Mouse (Mus musculus): ENCODE data around the gene Arrdc2. TPM values are rescaled to one million over a fixed set of nuclear protein-coding genes. Genes with fewer than 3 reads are reported as not detected.

Arrdc2 gene
- polyA plus RNA-seq, 1 experiment from 2014 or later: 2.4 TPM

DNA sequence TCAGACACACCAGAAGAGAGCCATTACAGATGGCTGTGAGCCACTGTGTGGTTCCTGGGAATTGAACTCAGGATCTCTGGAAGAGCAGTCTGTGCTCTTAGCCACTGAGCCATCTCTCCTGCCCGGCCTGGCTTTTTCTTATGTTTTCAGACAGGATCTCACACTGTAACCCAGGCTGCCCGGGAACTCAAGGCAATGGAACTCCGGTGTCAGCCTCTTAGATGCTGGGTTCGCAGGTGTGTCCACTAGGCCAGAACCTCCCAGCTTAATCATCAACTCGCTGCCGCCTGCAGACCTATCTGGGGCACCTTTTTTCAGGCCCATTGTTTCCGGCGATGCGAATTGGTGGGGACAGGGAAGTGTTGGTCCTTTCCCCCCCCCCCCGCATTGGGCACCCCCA lies 1.1 kb upstream of the Arrdc2 start:
- Histone ChIP-seq H3K9ac (ENCODE audit: low read depth, low read length) (no peak overlapping the region), H3K27ac (ENCODE audit: low read depth, low read length) (peak overlapping the region; percentile 76; the same call in 1 of the 2 replicates), H3K4me1 (ENCODE audit: control insufficient read depth, insufficient read depth, low read length) (peaks cover 4% of the 10 kb centered on the region), H3K9me3 (replicated peaks; ENCODE audit: control insufficient read depth, low read length) (no peaks in the 10 kb centered on the region), H3K36me3 (ENCODE audit: control insufficient read depth, insufficient read depth, low read length) (0 out of 2 replicates have a peak, but pooled peaks cover 3% of the 10 kb centered on the region), H3K4me2 (peak overlapping the region; percentile 63; the same call in 1 of the 2 replicates), H3K4me3 (ENCODE audit: low read depth, low read length) (no peak overlapping the region), H3K27me3 (ENCODE audit: control insufficient read depth, insufficient read depth, low read length) (peaks cover 21% of the 10 kb centered on the region)
- 46% methylated on average over 10 of the region's 10 CpGs for WGBS (ENCODE audit: insufficient replicate concordance)
- no peak for ATAC-seq (replicated peaks; ENCODE audit: insufficient number of reproducible peaks, low FRiP score, low TSS enrichment)

DNA sequence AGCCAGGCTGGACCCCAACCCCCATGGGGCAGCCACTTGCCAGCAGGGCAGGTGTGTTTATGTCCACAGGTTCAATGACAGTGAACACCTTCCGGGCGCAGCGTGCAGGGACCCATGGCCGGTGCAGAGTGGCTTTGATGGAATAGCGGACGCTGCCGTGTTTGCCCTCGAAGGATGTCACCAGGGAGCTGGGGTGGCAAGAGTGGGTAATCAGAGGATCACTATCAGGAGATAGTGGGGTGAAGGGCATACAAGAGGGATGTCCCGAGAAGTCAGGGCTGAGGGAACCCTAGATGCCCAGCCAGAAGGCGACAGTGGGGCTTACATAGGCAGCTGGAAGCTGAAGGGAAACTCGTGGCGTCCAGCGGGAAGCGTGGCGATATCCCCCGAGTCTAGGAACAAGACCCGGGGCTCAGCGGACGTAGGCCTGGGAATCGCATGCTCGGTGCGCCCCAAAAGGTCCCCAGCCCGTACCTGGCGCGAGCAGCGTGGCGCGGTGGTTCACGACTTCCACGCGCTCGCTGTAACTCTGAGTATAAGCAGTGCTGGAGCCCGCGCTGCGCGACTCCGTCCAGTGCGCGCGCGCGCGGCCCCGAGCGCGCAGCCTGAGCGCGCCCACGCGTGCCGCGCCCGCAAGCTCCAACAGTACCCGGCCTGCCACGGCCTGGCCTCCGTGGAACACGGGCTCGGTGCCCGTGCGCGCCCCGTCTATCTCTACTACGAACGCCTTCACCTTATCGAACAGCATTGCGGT lies 689 bp downstream of the Arrdc2 start:
- peak overlapping the region; percentile 84 for H3K9ac ChIP-seq (ENCODE audit: low read depth, low read length)
- 2% methylated on average over 66 of the region's 66 CpGs for WGBS (ENCODE audit: insufficient replicate concordance)

DNA sequence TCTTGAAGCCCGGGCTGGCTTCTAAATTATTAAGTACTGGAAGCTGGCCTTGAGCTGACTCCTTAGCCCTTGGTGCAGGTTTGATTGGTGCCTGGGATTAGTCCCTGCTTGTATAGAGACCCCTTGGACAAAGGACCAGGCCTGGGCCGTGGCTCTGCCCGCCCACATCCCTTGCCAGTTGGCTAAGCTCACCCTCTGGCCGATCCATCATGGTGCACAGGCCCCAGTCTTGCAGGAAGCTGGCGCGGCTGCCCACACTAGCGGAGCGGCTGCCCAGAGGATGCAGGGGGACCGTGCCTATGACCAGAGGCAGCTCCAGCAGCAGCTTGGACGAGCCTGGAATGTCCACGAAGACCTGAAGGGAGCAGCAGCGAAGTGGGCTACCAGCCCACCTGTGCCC lies 2.9 kb downstream of the Arrdc2 start:
- peak overlapping the region; percentile 6; the same call in 1 of the 2 replicates for H3K4me2 ChIP-seq
- H3K9ac ChIP-seq (ENCODE audit: low read depth, low read length): no peak overlapping the region
- H3K36me3 ChIP-seq (ENCODE audit: control insufficient read depth, insufficient read depth, low read length): 0 out of 2 replicates have a peak, but pooled peaks cover 3% of the 10 kb centered on the region
- ATAC-seq (replicated peaks; ENCODE audit: insufficient number of reproducible peaks, low FRiP score, low TSS enrichment): no peak
- no peak overlapping the region for H3K27ac ChIP-seq (ENCODE audit: low read depth, low read length)
- H3K4me1 ChIP-seq (ENCODE audit: control insufficient read depth, insufficient read depth, low read length): peaks cover 6% of the 10 kb centered on the region
- H3K9me3 ChIP-seq (replicated peaks; ENCODE audit: control insufficient read depth, low read length): no peaks in the 10 kb centered on the region
- WGBS (ENCODE audit: insufficient replicate concordance): 86% methylated on average over 12 of the region's 12 CpGs
- H3K27me3 ChIP-seq (ENCODE audit: control insufficient read depth, insufficient read depth, low read length): peaks cover 2% of the 10 kb centered on the region
- H3K4me3 ChIP-seq (ENCODE audit: low read depth, low read length): no peak overlapping the region

More for the DNA sequence above, 689 bp downstream of the Arrdc2 start:
- Histone ChIP-seq H3K36me3 (ENCODE audit: control insufficient read depth, insufficient read depth, low read length) (0 out of 2 replicates have a peak, but pooled peaks cover 3% of the 10 kb centered on the region), H3K4me3 (ENCODE audit: low read depth, low read length) (peak overlapping the region; percentile 78), H3K27ac (ENCODE audit: low read depth, low read length) (peak overlapping the region; percentile 91), H3K9me3 (replicated peaks; ENCODE audit: control insufficient read depth, low read length) (no peaks in the 10 kb centered on the region), H3K4me1 (ENCODE audit: control insufficient read depth, insufficient read depth, low read length) (peaks cover 4% of the 10 kb centered on the region), H3K27me3 (ENCODE audit: control insufficient read depth, insufficient read depth, low read length) (peaks cover 16% of the 10 kb centered on the region), H3K4me2 (peak overlapping the region; percentile 91)
- peak; percentile 21; the same call in 1 of the 2 replicates for ATAC-seq (replicated peaks; ENCODE audit: insufficient number of reproducible peaks, low FRiP score, low TSS enrichment)

DNA sequence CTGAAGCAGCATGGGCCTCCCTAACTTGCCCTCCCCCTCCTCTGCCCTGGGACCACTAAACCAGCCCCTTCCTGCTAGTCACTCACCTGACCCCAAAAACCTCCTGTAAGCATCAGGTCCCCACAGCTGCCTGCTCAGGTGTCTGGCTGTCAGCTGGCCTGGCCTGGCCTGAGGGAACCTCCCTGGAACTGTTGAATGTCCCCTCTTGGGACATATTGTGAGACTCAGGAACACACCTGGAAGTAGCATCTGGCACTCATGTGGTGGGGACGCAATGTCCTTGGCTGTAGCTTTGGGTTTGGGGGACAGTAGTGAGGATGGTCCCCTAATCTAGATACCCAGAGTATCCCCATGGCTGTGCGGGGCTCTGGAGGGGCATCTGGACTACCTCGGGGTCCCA lies 5.4 kb downstream of the Arrdc2 start:
- Histone ChIP-seq H3K36me3 (ENCODE audit: control insufficient read depth, insufficient read depth, low read length) (0 out of 2 replicates have a peak, but pooled peaks cover 3% of the 10 kb centered on the region), H3K9me3 (replicated peaks; ENCODE audit: control insufficient read depth, low read length) (no peaks in the 10 kb centered on the region), H3K4me3 (ENCODE audit: low read depth, low read length) (no peak overlapping the region), H3K4me1 (ENCODE audit: control insufficient read depth, insufficient read depth, low read length) (peaks cover 6% of the 10 kb centered on the region), H3K9ac (ENCODE audit: low read depth, low read length) (no peak overlapping the region), H3K27me3 (ENCODE audit: control insufficient read depth, insufficient read depth, low read length) (no peaks in the 10 kb centered on the region; the same call in 1 of the 2 replicates), H3K4me2 (no peak overlapping the region), H3K27ac (ENCODE audit: low read depth, low read length) (no peak overlapping the region)
- 92% methylated on average over 3 of the region's 3 CpGs for whole genome bisulfite sequencing (ENCODE audit: insufficient replicate concordance)
- ATAC-seq (replicated peaks; ENCODE audit: insufficient number of reproducible peaks, low FRiP score, low TSS enrichment): no peak

- Histone ChIP-seq H3K4me2 (no peak overlapping the region), H3K4me1 (ENCODE audit: control insufficient read depth, insufficient read depth, low read length) (peaks cover 5% of the 10 kb centered on the region), H3K9me3 (replicated peaks; ENCODE audit: control insufficient read depth, low read length) (no peaks in the 10 kb centered on the region), H3K4me3 (ENCODE audit: low read depth, low read length) (no peak overlapping the region), H3K27ac (ENCODE audit: low read depth, low read length) (no peak overlapping the region), H3K36me3 (ENCODE audit: control insufficient read depth, insufficient read depth, low read length) (0 out of 2 replicates have a peak, but pooled peaks cover 3% of the 10 kb centered on the region), H3K27me3 (ENCODE audit: control insufficient read depth, insufficient read depth, low read length) (no peaks in the 10 kb centered on the region; the same call in 1 of the 2 replicates), H3K9ac (ENCODE audit: low read depth, low read length) (no peak overlapping the region)
- 31% methylated on average over 15 of the region's 15 CpGs for WGBS (ENCODE audit: insufficient replicate concordance)
- ATAC-seq (replicated peaks; ENCODE audit: insufficient number of reproducible peaks, low FRiP score, low TSS enrichment): no peak
These were observed 6.0 kb downstream of the Arrdc2 start for GRCm38 (mm10) chr8:70833520-70833919.

DNA sequence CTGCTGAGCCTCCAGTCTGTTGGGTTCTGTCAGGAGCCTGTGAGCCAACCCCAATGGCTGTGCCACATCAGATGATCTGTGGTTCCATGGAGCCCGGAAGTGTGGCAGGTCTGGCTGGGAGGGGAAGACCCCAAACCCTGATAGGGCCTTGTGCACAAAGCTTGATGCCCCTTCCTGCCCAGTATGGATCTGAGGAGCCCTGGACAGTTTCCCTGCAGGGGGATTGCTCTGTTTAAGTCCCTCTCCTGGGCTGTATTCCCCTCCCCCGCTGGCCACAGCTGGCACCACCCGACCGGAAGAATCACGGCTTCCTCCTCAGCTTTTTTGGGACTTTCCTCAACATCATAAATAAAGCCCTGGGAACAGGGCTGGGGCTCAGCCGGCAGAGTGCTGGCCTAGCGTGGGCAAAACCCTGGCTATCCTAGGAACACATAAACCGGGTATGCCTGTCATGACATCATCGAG lies 6.5 kb downstream of the Arrdc2 start:
- Histone ChIP-seq H3K36me3 (ENCODE audit: control insufficient read depth, insufficient read depth, low read length) (0 out of 2 replicates have a peak, but pooled peaks cover 3% of the 10 kb centered on the region), H3K27ac (ENCODE audit: low read depth, low read length) (no peak overlapping the region), H3K4me1 (ENCODE audit: control insufficient read depth, insufficient read depth, low read length) (0 out of 2 replicates have a peak, but pooled peaks cover 2% of the 10 kb centered on the region), H3K9me3 (replicated peaks; ENCODE audit: control insufficient read depth, low read length) (no peaks in the 10 kb centered on the region), H3K4me2 (no peak overlapping the region), H3K27me3 (ENCODE audit: control insufficient read depth, insufficient read depth, low read length) (no peaks in the 10 kb centered on the region; the same call in 1 of the 2 replicates), H3K9ac (ENCODE audit: low read depth, low read length) (no peak overlapping the region), H3K4me3 (ENCODE audit: low read depth, low read length) (no peak overlapping the region)
- WGBS (ENCODE audit: insufficient replicate concordance): 48% methylated on average over 9 of the region's 9 CpGs
- no peak for ATAC-seq (replicated peaks; ENCODE audit: insufficient number of reproducible peaks, low FRiP score, low TSS enrichment)

GRCm38 (mm10) chr8:70832371-70832770 lies 7.1 kb downstream of the Arrdc2 start:
- 0 out of 2 replicates have a peak, but pooled peaks cover 3% of the 10 kb centered on the region for H3K36me3 ChIP-seq (ENCODE audit: control insufficient read depth, insufficient read depth, low read length)
- ATAC-seq (replicated peaks; ENCODE audit: insufficient number of reproducible peaks, low FRiP score, low TSS enrichment): no peak
- no peak overlapping the region for H3K4me2 ChIP-seq
- no peak overlapping the region for H3K9ac ChIP-seq (ENCODE audit: low read depth, low read length)
- H3K27me3 ChIP-seq (ENCODE audit: control insufficient read depth, insufficient read depth, low read length): no peaks in the 10 kb centered on the region; the same call in 1 of the 2 replicates
- H3K27ac ChIP-seq (ENCODE audit: low read depth, low read length): no peak overlapping the region
- no peak overlapping the region for H3K4me3 ChIP-seq (ENCODE audit: low read depth, low read length)
- H3K4me1 ChIP-seq (ENCODE audit: control insufficient read depth, insufficient read depth, low read length): 0 out of 2 replicates have a peak, but pooled peaks cover 2% of the 10 kb centered on the region
- H3K9me3 ChIP-seq (replicated peaks; ENCODE audit: control insufficient read depth, low read length): no peaks in the 10 kb centered on the region
- WGBS (ENCODE audit: insufficient replicate concordance): 65% methylated on average over 11 of the region's 11 CpGs

DNA sequence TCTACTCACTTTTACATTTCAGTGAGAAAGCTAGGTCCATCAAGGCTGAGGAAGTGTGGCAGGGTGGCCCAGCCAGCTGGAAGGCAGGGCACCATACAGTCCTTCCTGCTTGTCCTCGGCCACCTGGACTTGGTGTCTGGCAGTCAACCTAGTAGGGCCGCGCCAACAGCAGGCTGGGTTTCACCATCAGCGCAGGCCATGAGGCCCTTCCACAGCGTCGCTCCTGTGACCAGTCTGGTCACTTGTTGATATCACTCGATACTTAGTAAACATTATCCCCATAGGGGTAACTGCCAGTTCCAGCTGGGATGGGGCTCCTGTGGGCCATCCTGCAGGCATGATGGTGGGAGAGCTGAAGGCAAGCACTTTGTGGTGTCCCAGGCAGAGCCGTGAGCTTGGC lies 8.0 kb downstream of the Arrdc2 start:
- H3K27me3 ChIP-seq (ENCODE audit: control insufficient read depth, insufficient read depth, low read length): no peaks in the 10 kb centered on the region; the same call in 1 of the 2 replicates
- H3K9me3 ChIP-seq (replicated peaks; ENCODE audit: control insufficient read depth, low read length): peaks cover 3% of the 10 kb centered on the region; the same call in 1 of the 2 replicates
- WGBS (ENCODE audit: insufficient replicate concordance): 86% methylated on average over 8 of the region's 8 CpGs
- H3K36me3 ChIP-seq (ENCODE audit: control insufficient read depth, insufficient read depth, low read length): 0 out of 2 replicates have a peak, but pooled peaks cover 3% of the 10 kb centered on the region
- no peak overlapping the region for H3K27ac ChIP-seq (ENCODE audit: low read depth, low read length)
- H3K4me1 ChIP-seq (ENCODE audit: control insufficient read depth, insufficient read depth, low read length): 0 out of 2 replicates have a peak, but pooled peaks cover 2% of the 10 kb centered on the region
- ATAC-seq (replicated peaks; ENCODE audit: insufficient number of reproducible peaks, low FRiP score, low TSS enrichment): no peak
- no peak overlapping the region for H3K9ac ChIP-seq (ENCODE audit: low read depth, low read length)
- no peak overlapping the region for H3K4me3 ChIP-seq (ENCODE audit: low read depth, low read length)
- H3K4me2 ChIP-seq: no peak overlapping the region
